Mouse (Mus musculus) kidney, embryonic 14.5 days (tissue): ENCODE data around the gene Rcn3. TPM values are rescaled to one million over a fixed set of nuclear protein-coding genes. Genes with fewer than 3 reads are reported as not detected.

Experiments used
- ATAC-seq: fragments of 200-750 bp; cut with Nextera tagmentation; 2 replicates; pipeline ENCODE4 v1.8.0; 2017; ENCODE audit warnings: moderate number of reproducible peaks, mild to moderate bottlenecking, moderate TSS enrichment, moderate library complexity; ENCODE audit not compliant: low FRiP score, low TSS enrichment
- H3K27ac ChIP-seq: fragments of 300-500 bp; sonication (generic); 2 replicates; pipeline ENCODE4 v1.5.1; 2014; ENCODE audit warnings: low read depth, mild to moderate bottlenecking, low read length, moderate library complexity, mixed read lengths
- H3K27me3 ChIP-seq: fragments of 300-500 bp; sonication (generic); 2 replicates; pipeline ENCODE4 v1.6.1; 2014; ENCODE audit warnings: mild to moderate bottlenecking, low read length; ENCODE audit not compliant: control insufficient read depth, insufficient read depth
- H3K36me3 ChIP-seq: fragments of 300-500 bp; sonication (generic); 2 replicates; pipeline ENCODE4 v1.6.1; 2014; ENCODE audit warnings: low read length, mixed read lengths; ENCODE audit not compliant: control insufficient read depth, insufficient read depth
- H3K4me1 ChIP-seq: fragments of 300-500 bp; sonication (generic); 2 replicates; pipeline ENCODE4 v1.6.1; 2014; ENCODE audit warnings: low read length, mixed read lengths; ENCODE audit not compliant: control insufficient read depth, insufficient read depth
- H3K4me2 ChIP-seq: fragments of 300-500 bp; sonication (generic); replicated peaks from 2 replicates; pipeline ENCODE4 v1.6.1; 2014; ENCODE audit warnings: low read depth, mild to moderate bottlenecking, low read length
- H3K4me3 ChIP-seq: fragments of 300-500 bp; sonication (generic); 2 replicates; pipeline ENCODE4 v1.5.1; 2014; ENCODE audit warnings: mild to moderate bottlenecking, low read length
- H3K9ac ChIP-seq: fragments of 300-500 bp; sonication (generic); 2 replicates; pipeline ENCODE4 v1.6.1; 2014; ENCODE audit warnings: low read depth, mild to moderate bottlenecking, low read length, moderate library complexity
- H3K9me3 ChIP-seq: fragments of 300-500 bp; sonication (generic); 2 replicates; pipeline ENCODE4 v1.6.1; 2016; ENCODE audit warnings: low read length; ENCODE audit not compliant: control insufficient read depth
- WGBS: fragments of 180-500 bp; shearing (Covaris S2); extraction: QIAGEN DNeasy Blood & Tissue Kit; methylation state at CpG from one replicate; pipeline ENCODE4 v1.1.7; 2014; 5-methylcytosine and 5-hydroxymethylcytosine counted together
- polyA plus RNA-seq: library from polyadenylated mRNA; unstranded; fragments of >200 nt; fragmentation: Nextera tagmentation; extraction: Ambion mirVana; gene quantifications from 2 replicates; pipeline ENCODE4 v1.2.1, GENCODE M21; 2014

Gene Rcn3
- polyA plus RNA-seq, 1 experiment from 2014 or later = 301 TPM

- Histone ChIP-seq H3K9ac (peak overlapping the region; percentile 88), H3K36me3 (peaks cover 42% of the 10 kb centered on the region), H3K4me3 (peak overlapping the region; percentile 93), H3K4me1 (peaks cover 4% of the 10 kb centered on the region; the same call in 1 of the 2 replicates), H3K9me3 (no peaks in the 10 kb centered on the region), H3K27ac (peak overlapping the region; percentile 3; the same call in 1 of the 2 replicates), H3K4me2 (peak overlapping the region; percentile 95), H3K27me3 (no peaks in the 10 kb centered on the region)
- WGBS = 2% methylated on average over 13 of the region's 13 CpGs
- no peak for ATAC-seq
These were observed 40.4 kb downstream of the Rcn3 start for GRCm38 (mm10) chr7:45051601-45051974.

- H3K27ac ChIP-seq = peak overlapping the region; percentile 3; the same call in 1 of the 2 replicates
- H3K4me1 ChIP-seq = peaks cover 4% of the 10 kb centered on the region; the same call in 1 of the 2 replicates
- no peaks in the 10 kb centered on the region for H3K9me3 ChIP-seq
- peak overlapping the region; percentile 88; the same call in 1 of the 2 replicates for H3K9ac ChIP-seq
- peak overlapping the region; percentile 93 for H3K4me3 ChIP-seq
- peak overlapping the region; percentile 95 for H3K4me2 ChIP-seq
- peak; percentile 32 for ATAC-seq
- no peaks in the 10 kb centered on the region for H3K27me3 ChIP-seq
- 3% methylated on average over 16 of the region's 16 CpGs for WGBS
- peaks cover 47% of the 10 kb centered on the region for H3K36me3 ChIP-seq
These were observed 40.9 kb downstream of the Rcn3 start for GRCm38 (mm10) chr7:45050945-45051600.

GRCm38 (mm10) chr7:45048923-45049657 lies 42.9 kb downstream of the Rcn3 start:
- 88% methylated on average over 23 of the region's 23 CpGs for WGBS
- ATAC-seq = no peak

GRCm38 (mm10) chr7:45048001-45048890 lies 43.8 kb downstream of the Rcn3 start:
- H3K4me3 ChIP-seq = no peak overlapping the region
- H3K9me3 ChIP-seq = no peaks in the 10 kb centered on the region
- peaks cover 75% of the 10 kb centered on the region for H3K36me3 ChIP-seq
- no peak overlapping the region for H3K9ac ChIP-seq
- no peak overlapping the region for H3K4me2 ChIP-seq
- H3K4me1 ChIP-seq = peaks cover 4% of the 10 kb centered on the region; the same call in 1 of the 2 replicates
- 92% methylated on average over 38 of the region's 38 CpGs for WGBS
- no peak for ATAC-seq
- no peak overlapping the region for H3K27ac ChIP-seq
- no peaks in the 10 kb centered on the region for H3K27me3 ChIP-seq

More at GRCm38 (mm10) chr7:45048923-45049657, 42.9 kb downstream of the Rcn3 start:
- H3K4me2 ChIP-seq = no peak overlapping the region
- H3K9ac ChIP-seq = no peak overlapping the region
- H3K9me3 ChIP-seq = no peaks in the 10 kb centered on the region
- no peaks in the 10 kb centered on the region for H3K27me3 ChIP-seq
- peaks cover 4% of the 10 kb centered on the region; the same call in 1 of the 2 replicates for H3K4me1 ChIP-seq
- peaks cover 66% of the 10 kb centered on the region for H3K36me3 ChIP-seq
- no peak overlapping the region for H3K27ac ChIP-seq
- H3K4me3 ChIP-seq = no peak overlapping the region

GRCm38 (mm10) chr7:45047491-45047890 lies 44.5 kb downstream of the Rcn3 start:
- no peak for ATAC-seq
- Histone ChIP-seq H3K4me2 (no peak overlapping the region), H3K4me3 (no peak overlapping the region), H3K9me3 (no peaks in the 10 kb centered on the region), H3K4me1 (peaks cover 4% of the 10 kb centered on the region; the same call in 1 of the 2 replicates), H3K36me3 (peaks cover 82% of the 10 kb centered on the region), H3K9ac (no peak overlapping the region), H3K27ac (no peak overlapping the region), H3K27me3 (no peaks in the 10 kb centered on the region)
- WGBS = 98% methylated on average over 14 of the region's 14 CpGs

GRCm38 (mm10) chr7:45046853-45047350 lies 45.1 kb downstream of the Rcn3 start:
- Histone ChIP-seq H3K27ac (no peak overlapping the region), H3K36me3 (peaks cover 88% of the 10 kb centered on the region), H3K9ac (no peak overlapping the region), H3K27me3 (no peaks in the 10 kb centered on the region), H3K4me1 (peaks cover 4% of the 10 kb centered on the region; the same call in 1 of the 2 replicates), H3K4me2 (no peak overlapping the region), H3K9me3 (no peaks in the 10 kb centered on the region), H3K4me3 (no peak overlapping the region)
- no peak for ATAC-seq
- 95% methylated on average over 26 of the region's 26 CpGs for WGBS

GRCm38 (mm10) chr7:45045741-45046140 lies 46.3 kb downstream of the Rcn3 start:
- no peak for ATAC-seq
- no peaks in the 10 kb centered on the region for H3K9me3 ChIP-seq
- H3K4me2 ChIP-seq = no peak overlapping the region
- no peak overlapping the region for H3K9ac ChIP-seq
- H3K27me3 ChIP-seq = no peaks in the 10 kb centered on the region
- peaks cover 99% of the 10 kb centered on the region for H3K36me3 ChIP-seq
- H3K4me1 ChIP-seq = 0 out of 2 replicates have a peak, but pooled peaks cover 2% of the 10 kb centered on the region
- H3K4me3 ChIP-seq = no peak overlapping the region
- 94% methylated on average over 22 of the region's 22 CpGs for WGBS
- H3K27ac ChIP-seq = no peak overlapping the region

GRCm38 (mm10) chr7:45043307-45043706 lies 48.7 kb downstream of the Rcn3 start:
- H3K4me1 ChIP-seq = no peaks in the 10 kb centered on the region
- 95% methylated on average over 14 of the region's 14 CpGs for WGBS
- ATAC-seq = no peak
- H3K9me3 ChIP-seq = no peaks in the 10 kb centered on the region
- no peak overlapping the region for H3K9ac ChIP-seq
- no peaks in the 10 kb centered on the region for H3K27me3 ChIP-seq
- H3K4me2 ChIP-seq = no peak overlapping the region
- no peak overlapping the region for H3K4me3 ChIP-seq
- H3K36me3 ChIP-seq = peaks cover 97% of the 10 kb centered on the region
- H3K27ac ChIP-seq = no peak overlapping the region
